Mouse (Mus musculus) stomach, postnatal 0 days (tissue): ENCODE data around the gene Lrrc59. TPM values are rescaled to one million over a fixed set of nuclear protein-coding genes. Genes with fewer than 3 reads are reported as not detected.

Source experiments
- ATAC-seq: fragments of 200-750 bp; cut with Nextera tagmentation; 2 replicates; pipeline ENCODE4 v1.8.0; 2017; ENCODE audit not compliant: low FRiP score, low TSS enrichment
- DNase-seq: peaks from one replicate; pipeline ENCODE4 v3.0.0-alpha.2; 2016; ENCODE audit warnings: low spot score
- H3K27ac ChIP-seq: fragments of 300-500 bp; sonication (generic); replicated peaks from 2 replicates; pipeline ENCODE4 v1.5.1; 2014; ENCODE audit warnings: mild to moderate bottlenecking, control low read depth
- H3K27me3 ChIP-seq: fragments of 300-500 bp; sonication (generic); 2 replicates; pipeline ENCODE4 v1.6.1; 2014; ENCODE audit warnings: low read length; ENCODE audit not compliant: control insufficient read depth, insufficient read depth
- H3K36me3 ChIP-seq: fragments of 300-500 bp; sonication (generic); 2 replicates; pipeline ENCODE4 v1.6.1; 2014; ENCODE audit warnings: low read length, mixed read lengths; ENCODE audit not compliant: control insufficient read depth, insufficient read depth
- H3K4me1 ChIP-seq: fragments of 300-500 bp; sonication (generic); replicated peaks from 2 replicates; pipeline ENCODE4 v1.6.1; 2014; ENCODE audit warnings: antibody characterized with exemption; ENCODE audit not compliant: control insufficient read depth, insufficient read depth
- H3K4me2 ChIP-seq: fragments of 300-500 bp; sonication (generic); replicated peaks from 2 replicates; pipeline ENCODE4 v1.6.1; 2014; ENCODE audit warnings: low read depth, mild to moderate bottlenecking, control low read depth, moderate library complexity
- H3K4me3 ChIP-seq: fragments of 300-500 bp; sonication (generic); 2 replicates; pipeline ENCODE4 v1.5.1; 2014; ENCODE audit warnings: low read depth, low read length, control low read depth
- H3K9ac ChIP-seq: fragments of 300-500 bp; sonication (generic); 2 replicates; pipeline ENCODE4 v1.6.1; 2014; ENCODE audit warnings: mild to moderate bottlenecking, low read length, control low read depth, mixed read lengths
- H3K9me3 ChIP-seq: fragments of 300-500 bp; sonication (generic); 2 replicates; pipeline ENCODE4 v1.6.1; 2016; ENCODE audit warnings: low read length; ENCODE audit not compliant: control insufficient read depth
- CTCF ChIP-seq: IDR thresholded peaks from 2 replicates; pipeline ENCODE4 v1.5.1; 2016; ENCODE audit warnings: antibody characterized with exemption, low read depth, mild to moderate bottlenecking, moderate library complexity
- EP300 ChIP-seq: optimal IDR thresholded peaks from 2 replicates; pipeline ENCODE3; 2016; ENCODE audit warnings: antibody characterized with exemption
- WGBS: fragments of 180-500 bp; shearing (Covaris S2); extraction: QIAGEN DNeasy Blood & Tissue Kit; methylation state at CpG from one replicate; pipeline ENCODE4 v1.1.7; 2014; 5-methylcytosine and 5-hydroxymethylcytosine counted together
- polyA plus RNA-seq: library from polyadenylated mRNA; unstranded; fragments of >200 nt; fragmentation: Nextera tagmentation; extraction: Ambion mirVana; gene quantifications from 2 replicates; pipeline ENCODE4 v1.2.1, GENCODE M21; 2015

Gene Lrrc59
- polyA plus RNA-seq, 1 experiment from 2014 or later: 109 TPM

GRCm38 (mm10) chr11:94598437-94599120 is 31.0 kb upstream of the Lrrc59 start:
- Histone ChIP-seq H3K4me2 (no peak overlapping the region), H3K36me3 (no peaks in the 10 kb centered on the region), H3K27ac (no peak overlapping the region), H3K9me3 (no peaks in the 10 kb centered on the region), H3K27me3 (no peaks in the 10 kb centered on the region), H3K4me3 (no peak overlapping the region), H3K9ac (no peak overlapping the region), H3K4me1 (no peaks in the 10 kb centered on the region)
- TF ChIP-seq EP300 (no peak), CTCF (peak; percentile 55)
- ATAC-seq: no peak
- DNase-seq: no peak
- WGBS: 58% methylated on average over 6 of the region's 6 CpGs

- ATAC-seq (no peak), DNase-seq (no peak)
- Histone ChIP-seq H3K4me3 (no peak overlapping the region), H3K36me3 (no peaks in the 10 kb centered on the region), H3K9me3 (no peaks in the 10 kb centered on the region), H3K9ac (no peak overlapping the region), H3K4me2 (no peak overlapping the region), H3K27me3 (no peaks in the 10 kb centered on the region), H3K27ac (no peak overlapping the region), H3K4me1 (no peaks in the 10 kb centered on the region)
- WGBS: 87% methylated on average over 7 of the region's 7 CpGs
- TF ChIP-seq CTCF: no peak
- no peak for TF ChIP-seq EP300
Observed at GRCm38 (mm10) chr11:94600447-94600846, 29.1 kb upstream of the Lrrc59 start.

GRCm38 (mm10) chr11:94601321-94602281 is 28.0 kb upstream of the Lrrc59 start, which contains the start of gene Acsf2:
Acsf2 (minus strand) TSS chr11:94601871.
- TF ChIP-seq EP300: no peak
- TF ChIP-seq CTCF: no peak
- Histone ChIP-seq H3K9ac (peak within 1 kb of the TSS; percentile 70), H3K36me3 (no peaks in the 10 kb centered on the region), H3K27ac (peak within 1 kb of the TSS; percentile 53), H3K9me3 (no peaks in the 10 kb centered on the region), H3K27me3 (no peaks in the 10 kb centered on the region), H3K4me2 (peak within 1 kb of the TSS; percentile 75), H3K4me1 (no peaks in the 10 kb centered on the region), H3K4me3 (peak within 1 kb of the TSS; percentile 51)
- ATAC-seq (peak; percentile 78), DNase-seq (peak; percentile 84)
- WGBS: 2% methylated on average over 41 of the region's 52 CpGs

GRCm38 (mm10) chr11:94602356-94602955 is 27.1 kb upstream of the Lrrc59 start:
- no peaks in the 10 kb centered on the region for H3K9me3 ChIP-seq
- H3K4me1 ChIP-seq: no peaks in the 10 kb centered on the region
- 69% methylated on average over 11 of the region's 11 CpGs for WGBS
- peak overlapping the region; percentile 53 for H3K27ac ChIP-seq
- ATAC-seq: no peak
- TF ChIP-seq CTCF (no peak), EP300 (no peak)
- DNase-seq: no peak
- peak overlapping the region; percentile 70 for H3K9ac ChIP-seq
- H3K4me2 ChIP-seq: peak overlapping the region; percentile 75
- no peaks in the 10 kb centered on the region for H3K27me3 ChIP-seq
- no peak overlapping the region for H3K4me3 ChIP-seq
- no peaks in the 10 kb centered on the region for H3K36me3 ChIP-seq

- ATAC-seq (no peak), DNase-seq (no peak)
- no peaks in the 10 kb centered on the region for H3K4me1 ChIP-seq
- no peak overlapping the region for H3K9ac ChIP-seq
- TF ChIP-seq CTCF (no peak), EP300 (no peak)
- H3K27ac ChIP-seq: no peak overlapping the region
- 61% methylated on average over 4 of the region's 4 CpGs for WGBS
- no peak overlapping the region for H3K4me3 ChIP-seq
- H3K36me3 ChIP-seq: no peaks in the 10 kb centered on the region
- no peak overlapping the region for H3K4me2 ChIP-seq
- no peaks in the 10 kb centered on the region for H3K9me3 ChIP-seq
- H3K27me3 ChIP-seq: no peaks in the 10 kb centered on the region
Observed at GRCm38 (mm10) chr11:94610744-94611740, 18.5 kb upstream of the Lrrc59 start.
